Mouse (Mus musculus): ENCODE data around the gene 1810009A15Rik. TPM values are rescaled to one million over a fixed set of nuclear protein-coding genes. Genes with fewer than 3 reads are reported as not detected.
"Not testable (repeated sequence)": the region's sequence is repeated elsewhere in the genome, so short reads cannot be mapped to it uniquely, and the experiment has no call there.

1810009A15Rik gene
- polyA plus RNA-seq, 1 experiment, result 175 TPM

GRCm38 (mm10) chr19:8853117-8853516 lies 35.5 kb upstream of the 1810009A15Rik start:
- Histone ChIP-seq H3K27me3 (ENCODE audit: control insufficient read depth, insufficient read depth, insufficient read length) (no peaks in the 10 kb centered on the region), H3K79me2 (ENCODE audit: control insufficient read depth, insufficient read depth) (no peaks in the 10 kb centered on the region), H3K4me3 (ENCODE audit: insufficient read depth, poor library complexity, severe bottlenecking) (no peak overlapping the region), H3ac (ENCODE audit: control insufficient read depth, insufficient read length, low read depth) (no peak overlapping the region), H3K36me3 (ENCODE audit: control insufficient read depth, insufficient read depth) (peaks cover 7% of the 10 kb centered on the region), H3K79me3 (ENCODE audit: low read depth) (no peaks in the 10 kb centered on the region)
- TF ChIP-seq CTCF (IDR thresholded peaks at IDR 0.05; ENCODE audit: control insufficient read depth, insufficient read depth, insufficient read length) (no peak), FOSL1 (IDR thresholded peaks at IDR 0.05; ENCODE audit: insufficient read depth, low read length, poor library complexity, severe bottlenecking) (no peak), USF1 (IDR thresholded peaks at IDR 0.05; ENCODE audit: low read depth) (no peak), CEBPB (IDR thresholded peaks at IDR 0.05; ENCODE audit: low read depth) (no peak), MYOG (IDR thresholded peaks at IDR 0.05; ENCODE audit: control insufficient read depth, extremely low read depth, insufficient read length) (no peak), MAX (IDR thresholded peaks at IDR 0.05) (no peak), MYOD1 (IDR thresholded peaks at IDR 0.05; ENCODE audit: control insufficient read depth, insufficient read length, low read depth) (no peak)

- Histone ChIP-seq H3K79me2 (ENCODE audit: control insufficient read depth, insufficient read depth) (no peaks in the 10 kb centered on the region), H3K4me3 (ENCODE audit: insufficient read depth, poor library complexity, severe bottlenecking) (no peak overlapping the region)
- TF ChIP-seq MAX (IDR thresholded peaks at IDR 0.05) (no peak), CTCF (IDR thresholded peaks at IDR 0.05; ENCODE audit: control insufficient read depth, insufficient read depth, insufficient read length) (peak; percentile 16), USF1 (IDR thresholded peaks at IDR 0.05; ENCODE audit: low read depth) (peak; percentile 79)
Observed at GRCm38 (mm10) chr19:8857689-8858088, 31.0 kb upstream of the 1810009A15Rik start.

GRCm38 (mm10) chr19:8859018-8859417 lies 29.6 kb upstream of the 1810009A15Rik start:
- TF ChIP-seq MYOG (IDR thresholded peaks at IDR 0.05; ENCODE audit: control insufficient read depth, extremely low read depth, insufficient read length) (no peak), CEBPB (IDR thresholded peaks at IDR 0.05; ENCODE audit: low read depth) (no peak), MYOD1 (IDR thresholded peaks at IDR 0.05; ENCODE audit: control insufficient read depth, insufficient read length, low read depth) (no peak), CTCF (IDR thresholded peaks at IDR 0.05; ENCODE audit: control insufficient read depth, insufficient read depth, insufficient read length) (no peak), FOSL1 (IDR thresholded peaks at IDR 0.05; ENCODE audit: insufficient read depth, low read length, poor library complexity, severe bottlenecking) (no peak), USF1 (IDR thresholded peaks at IDR 0.05; ENCODE audit: low read depth) (no peak), MAX (IDR thresholded peaks at IDR 0.05) (no peak)
- H3K27me3 ChIP-seq (ENCODE audit: control insufficient read depth, insufficient read depth, insufficient read length), result no peaks in the 10 kb centered on the region

More at GRCm38 (mm10) chr19:8857689-8858088, 31.0 kb upstream of the 1810009A15Rik start:
- no peaks in the 10 kb centered on the region for H3K27me3 ChIP-seq (ENCODE audit: control insufficient read depth, insufficient read depth, insufficient read length)
- no peaks in the 10 kb centered on the region for H3K36me3 ChIP-seq (ENCODE audit: control insufficient read depth, insufficient read depth)
- no peak overlapping the region for H3ac ChIP-seq (ENCODE audit: control insufficient read depth, insufficient read length, low read depth)
- H3K79me3 ChIP-seq (ENCODE audit: low read depth), result no peaks in the 10 kb centered on the region

GRCm38 (mm10) chr19:8864265-8864664 lies 24.4 kb upstream of the 1810009A15Rik start:
- H3ac ChIP-seq (ENCODE audit: control insufficient read depth, insufficient read length, low read depth), result no peak overlapping the region
- H3K36me3 ChIP-seq (ENCODE audit: control insufficient read depth, insufficient read depth), result no peaks in the 10 kb centered on the region
- H3K27me3 ChIP-seq (ENCODE audit: control insufficient read depth, insufficient read depth, insufficient read length), result no peaks in the 10 kb centered on the region
- no peaks in the 10 kb centered on the region for H3K79me3 ChIP-seq (ENCODE audit: low read depth)
- no peaks in the 10 kb centered on the region for H3K79me2 ChIP-seq (ENCODE audit: control insufficient read depth, insufficient read depth)
- H3K4me3 ChIP-seq (ENCODE audit: insufficient read depth, poor library complexity, severe bottlenecking), result no peak overlapping the region
- TF ChIP-seq CTCF (IDR thresholded peaks at IDR 0.05; ENCODE audit: control insufficient read depth, insufficient read depth, insufficient read length) (no peak), MYOG (IDR thresholded peaks at IDR 0.05; ENCODE audit: control insufficient read depth, extremely low read depth, insufficient read length) (no peak), USF1 (IDR thresholded peaks at IDR 0.05; ENCODE audit: low read depth) (no peak), MYOD1 (IDR thresholded peaks at IDR 0.05; ENCODE audit: control insufficient read depth, insufficient read length, low read depth) (no peak)

More at GRCm38 (mm10) chr19:8859018-8859417, 29.6 kb upstream of the 1810009A15Rik start:
- H3K36me3 ChIP-seq (ENCODE audit: control insufficient read depth, insufficient read depth), result no peaks in the 10 kb centered on the region
- no peaks in the 10 kb centered on the region for H3K79me3 ChIP-seq (ENCODE audit: low read depth)
- no peaks in the 10 kb centered on the region for H3K79me2 ChIP-seq (ENCODE audit: control insufficient read depth, insufficient read depth)
- no peak overlapping the region for H3K4me3 ChIP-seq (ENCODE audit: insufficient read depth, poor library complexity, severe bottlenecking)
- H3ac ChIP-seq (ENCODE audit: control insufficient read depth, insufficient read length, low read depth), result no peak overlapping the region

GRCm38 (mm10) chr19:8870381-8870780 lies 18.3 kb upstream of the 1810009A15Rik start:
- H3K79me2 ChIP-seq (ENCODE audit: control insufficient read depth, insufficient read depth), result peaks cover 23% of the 10 kb centered on the region
- H3K36me3 ChIP-seq (ENCODE audit: control insufficient read depth, insufficient read depth), result peaks cover 24% of the 10 kb centered on the region
- not testable (repeated sequence) for H3K4me3 ChIP-seq (ENCODE audit: insufficient read depth, poor library complexity, severe bottlenecking); H3K27me3 ChIP-seq (ENCODE audit: control insufficient read depth, insufficient read depth, insufficient read length); H3ac ChIP-seq (ENCODE audit: control insufficient read depth, insufficient read length, low read depth)
- H3K79me3 ChIP-seq (ENCODE audit: low read depth), result peaks cover 11% of the 10 kb centered on the region

- H3K27me3 ChIP-seq (ENCODE audit: control insufficient read depth, insufficient read depth, insufficient read length), result no peaks in the 10 kb centered on the region
- TF ChIP-seq FOSL1 (IDR thresholded peaks at IDR 0.05; ENCODE audit: insufficient read depth, low read length, poor library complexity, severe bottlenecking) (no peak), MYOD1 (IDR thresholded peaks at IDR 0.05; ENCODE audit: control insufficient read depth, insufficient read length, low read depth) (no peak), MYOG (IDR thresholded peaks at IDR 0.05; ENCODE audit: control insufficient read depth, extremely low read depth, insufficient read length) (no peak), CTCF (IDR thresholded peaks at IDR 0.05; ENCODE audit: control insufficient read depth, insufficient read depth, insufficient read length) (no peak), CEBPB (IDR thresholded peaks at IDR 0.05; ENCODE audit: low read depth) (no peak), MAX (IDR thresholded peaks at IDR 0.05) (no peak), USF1 (IDR thresholded peaks at IDR 0.05; ENCODE audit: low read depth) (no peak)
- peaks cover 23% of the 10 kb centered on the region for H3K79me2 ChIP-seq (ENCODE audit: control insufficient read depth, insufficient read depth)
- H3K79me3 ChIP-seq (ENCODE audit: low read depth), result peaks cover 11% of the 10 kb centered on the region
- H3K4me3 ChIP-seq (ENCODE audit: insufficient read depth, poor library complexity, severe bottlenecking), result peak overlapping the region; percentile 84
- H3ac ChIP-seq (ENCODE audit: control insufficient read depth, insufficient read length, low read depth), result peak overlapping the region; percentile 49
- peaks cover 29% of the 10 kb centered on the region for H3K36me3 ChIP-seq (ENCODE audit: control insufficient read depth, insufficient read depth)
Observed at GRCm38 (mm10) chr19:8870838-8871237, 17.8 kb upstream of the 1810009A15Rik start.

Data from C2C12 (cell line).